Mouse (Mus musculus) megakaryocyte, embryonic 14.5 days (primary cell): Measurements from ENCODE around the gene Abca4.

Experiments used
- FLI1 ChIP-seq: IDR thresholded peaks from 2 replicates; pipeline ENCODE4 v1.6.1; 2012; ENCODE audit warnings: low read length, inconsistent platforms, mixed read lengths
- GATA1 ChIP-seq: IDR thresholded peaks from 3 replicates; pipeline ENCODE4 v1.6.1; 2012; ENCODE audit warnings: mixed read lengths, low read length, inconsistent platforms, borderline replicate concordance

GRCm38 (mm10) chr3:122102091-122102490 is 57.8 kb downstream of the Abca4 start:
- TF ChIP-seq GATA1 (no peak), FLI1 (no peak)
